Mouse (Mus musculus) bone marrow macrophage, adult 2 months (primary cell): Measurements from ENCODE around the gene Ccdc36.

Experiments
- CTCF ChIP-seq: IDR thresholded peaks from 2 replicates; pipeline ENCODE4 v1.5.1; 2012; ENCODE audit warnings: low read depth, mild to moderate bottlenecking, low read length, moderate library complexity
- POLR2A ChIP-seq: IDR thresholded peaks from 2 replicates; pipeline ENCODE4 v1.6.1; 2012; ENCODE audit warnings: mild to moderate bottlenecking, low read depth, low read length, borderline replicate concordance

GRCm38 (mm10) chr9:108452291-108452906, 24.1 kb upstream of the Ccdc36 start:
- TF ChIP-seq CTCF: peak; percentile 87
- no peak for TF ChIP-seq POLR2A
